Mouse (Mus musculus): ENCODE results near the gene Hal. TPM values are rescaled to one million over a fixed set of nuclear protein-coding genes. Genes with fewer than 3 reads are reported as not detected.

The Hal gene
- polyA plus RNA-seq, 1 experiment from 2014 or later: not detected

DNA sequence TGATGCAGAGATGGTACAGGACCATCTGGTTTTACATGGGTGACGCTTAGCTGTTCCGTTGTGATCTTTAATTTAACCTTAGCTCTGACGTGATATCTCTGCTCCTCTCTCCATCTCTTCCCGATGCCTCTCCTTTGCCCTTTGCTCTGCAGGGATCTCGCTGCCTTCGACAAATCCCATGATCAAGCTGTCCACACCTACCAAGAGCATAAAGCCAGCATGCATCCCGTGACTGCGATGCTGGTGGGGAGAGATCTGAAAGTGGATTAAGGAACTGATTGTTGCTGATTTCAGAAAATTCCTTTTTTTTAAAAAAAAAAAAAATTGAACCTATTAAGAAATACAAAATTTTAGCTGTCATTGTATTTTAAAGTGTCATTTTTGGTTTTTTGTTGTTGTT, 4.1 kb upstream of the Hal start:
- Histone ChIP-seq H3K27me3 (no peaks in the 10 kb centered on the region), H3K4me3 (no peak overlapping the region), H3K9ac (no peak overlapping the region), H3K4me1 (no peaks in the 10 kb centered on the region), H3K36me3 (peaks cover 50% of the 10 kb centered on the region), H3K27ac (no peak overlapping the region), H3K4me2 (replicated peaks) (no peak overlapping the region), H3K9me3 (no peaks in the 10 kb centered on the region)
- WGBS: 86% methylated on average over 8 of the region's 8 CpGs
- no peak for ATAC-seq (ENCODE audit: insufficient number of reproducible peaks, insufficient read depth, low FRiP score, low TSS enrichment)

DNA sequence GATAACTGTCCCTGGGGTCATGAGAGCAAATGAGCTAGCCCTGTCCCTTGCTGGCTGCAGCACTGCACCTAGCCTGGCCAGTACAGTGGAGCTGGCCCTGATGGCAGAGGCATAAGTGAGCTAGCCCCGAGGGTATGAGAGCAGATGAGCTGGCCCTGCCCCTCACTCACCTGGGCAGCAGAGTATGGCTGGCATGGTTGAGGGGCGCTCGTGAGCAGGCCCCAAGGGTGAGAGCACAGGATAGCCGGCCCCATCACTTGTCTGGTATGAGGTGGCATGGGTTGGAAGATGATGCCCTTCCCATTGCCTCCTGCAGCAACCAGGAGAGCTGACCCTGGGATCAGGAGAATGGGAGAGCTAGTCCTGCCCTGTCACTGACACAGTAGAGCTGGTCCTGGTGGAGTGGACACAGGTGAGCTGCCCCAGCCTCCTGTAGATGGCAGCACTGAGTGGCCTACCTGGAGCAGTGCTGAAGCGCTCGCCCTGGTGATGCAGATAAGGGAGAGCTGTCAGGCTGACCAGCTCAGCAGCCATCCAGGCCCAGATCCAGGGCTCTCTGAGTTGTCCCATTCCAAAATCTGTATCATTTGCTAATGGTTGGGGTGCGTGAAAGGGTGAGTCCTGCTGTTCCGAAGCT, 3.4 kb upstream of the Hal start:
- H3K36me3 ChIP-seq: peaks cover 44% of the 10 kb centered on the region
- 0 out of 2 replicates have a peak, but pooled peaks cover 2% of the 10 kb centered on the region for H3K4me1 ChIP-seq
- H3K4me2 ChIP-seq (replicated peaks): no peak overlapping the region
- no peaks in the 10 kb centered on the region for H3K27me3 ChIP-seq
- WGBS: 74% methylated on average over 8 of the region's 8 CpGs
- no peak; the same call in 1 of the 2 replicates for ATAC-seq (ENCODE audit: insufficient number of reproducible peaks, insufficient read depth, low FRiP score, low TSS enrichment)
- H3K27ac ChIP-seq: no peak overlapping the region
- H3K9me3 ChIP-seq: no peaks in the 10 kb centered on the region
- H3K4me3 ChIP-seq: no peak overlapping the region
- no peak overlapping the region for H3K9ac ChIP-seq

DNA sequence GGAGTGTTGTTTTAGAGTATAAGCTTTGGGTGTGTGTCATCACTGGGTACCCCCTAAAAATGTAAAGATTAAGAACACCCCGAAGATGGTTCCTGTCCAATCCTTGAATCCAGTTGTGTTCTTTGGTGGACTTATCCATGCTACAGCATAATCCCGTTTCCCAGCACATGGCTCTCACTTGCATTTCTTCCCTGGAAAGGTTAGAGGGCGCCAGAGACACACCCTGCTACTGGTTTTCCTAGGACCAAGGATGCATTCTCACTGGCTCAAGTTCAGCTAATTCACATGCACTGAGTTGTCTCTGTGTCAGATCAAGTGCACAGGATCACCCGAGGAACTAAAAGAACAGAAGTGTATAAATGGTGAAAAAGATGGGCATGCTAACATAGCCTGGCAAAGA, 1.9 kb upstream of the Hal start:
- no peak overlapping the region for H3K27ac ChIP-seq
- WGBS: 30% methylated on average over 4 of the region's 4 CpGs
- H3K27me3 ChIP-seq: no peaks in the 10 kb centered on the region
- no peaks in the 10 kb centered on the region for H3K9me3 ChIP-seq
- H3K9ac ChIP-seq: no peak overlapping the region
- H3K4me2 ChIP-seq (replicated peaks): no peak overlapping the region
- H3K36me3 ChIP-seq: peaks cover 29% of the 10 kb centered on the region
- H3K4me3 ChIP-seq: no peak overlapping the region
- H3K4me1 ChIP-seq: 0 out of 2 replicates have a peak, but pooled peaks cover 2% of the 10 kb centered on the region
- no peak for ATAC-seq (ENCODE audit: insufficient number of reproducible peaks, insufficient read depth, low FRiP score, low TSS enrichment)

DNA sequence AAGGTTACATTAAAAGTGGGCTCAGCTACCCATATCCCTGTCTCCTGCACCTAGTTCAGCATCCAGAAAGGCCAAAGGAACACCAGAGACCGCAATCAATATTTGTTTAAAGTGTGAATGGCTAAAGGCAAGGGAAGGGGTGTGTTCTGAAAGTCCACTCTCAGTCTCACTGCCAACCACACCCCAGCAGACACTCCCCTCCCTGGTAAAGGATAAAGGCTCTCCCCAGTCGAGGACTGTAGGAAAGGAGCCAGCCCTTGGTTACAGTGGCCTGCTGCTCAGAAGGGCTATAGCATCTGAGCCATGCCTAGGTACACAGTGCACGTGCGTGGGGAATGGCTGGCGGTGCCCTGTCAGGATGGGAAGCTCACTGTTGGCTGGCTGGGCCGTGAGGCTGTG, 259 bp downstream of the Hal start:
- 82% methylated on average over 6 of the region's 6 CpGs for WGBS
- ATAC-seq (ENCODE audit: insufficient number of reproducible peaks, insufficient read depth, low FRiP score, low TSS enrichment): no peak
- H3K27ac ChIP-seq: no peak overlapping the region

DNA sequence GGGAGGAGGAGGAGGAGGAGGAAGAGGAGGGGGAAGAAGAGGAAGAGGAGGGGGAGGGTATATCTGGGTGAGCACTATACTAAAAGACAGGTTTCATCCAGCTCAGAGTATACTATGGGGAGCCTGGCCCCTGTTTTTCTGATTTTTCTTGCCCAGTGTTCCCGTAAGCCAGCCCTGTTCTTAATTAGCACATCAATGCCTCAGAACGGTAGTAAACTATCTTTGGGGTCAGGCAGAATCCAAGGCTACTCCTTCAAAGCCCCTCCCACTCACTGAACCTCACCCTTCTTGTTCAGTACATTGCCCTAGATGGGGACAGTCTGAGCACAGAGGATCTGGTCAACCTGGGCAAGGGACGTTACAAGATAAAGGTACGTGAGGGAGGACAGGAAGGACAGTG, 1.9 kb downstream of the Hal start:
- WGBS: 45% methylated on average over 4 of the region's 4 CpGs

More for the DNA sequence above, 259 bp downstream of the Hal start:
- no peaks in the 10 kb centered on the region for H3K9me3 ChIP-seq
- H3K4me1 ChIP-seq: 0 out of 2 replicates have a peak, but pooled peaks cover 2% of the 10 kb centered on the region
- no peak overlapping the region for H3K4me2 ChIP-seq (replicated peaks)
- H3K4me3 ChIP-seq: no peak overlapping the region
- no peak overlapping the region for H3K9ac ChIP-seq
- H3K27me3 ChIP-seq: no peaks in the 10 kb centered on the region
- H3K36me3 ChIP-seq: peaks cover 10% of the 10 kb centered on the region

DNA sequence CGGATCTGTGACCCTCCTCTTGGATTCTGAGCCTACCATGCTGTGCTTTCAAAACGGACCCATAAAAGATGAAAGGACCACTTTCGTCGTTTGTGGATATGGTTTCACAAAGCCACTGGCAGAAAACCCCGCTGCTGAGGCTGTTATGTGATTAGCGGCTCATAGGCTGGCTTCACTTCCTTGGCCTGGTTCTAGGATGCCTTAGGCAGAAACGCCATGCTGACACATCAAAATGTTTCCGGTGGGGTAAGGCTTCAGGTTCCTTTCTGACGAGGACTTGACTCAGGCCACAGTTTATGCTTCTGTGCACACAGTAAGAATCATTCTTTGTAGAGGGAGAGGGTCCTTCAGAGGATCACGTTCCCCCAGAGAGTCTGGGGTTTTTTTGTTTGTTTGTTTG, 12.3 kb downstream of the Hal start:
- Histone ChIP-seq H3K36me3 (no peaks in the 10 kb centered on the region), H3K4me1 (no peaks in the 10 kb centered on the region; the same call in 1 of the 2 replicates), H3K9me3 (no peaks in the 10 kb centered on the region), H3K9ac (no peak overlapping the region), H3K4me2 (replicated peaks) (no peak overlapping the region), H3K4me3 (no peak overlapping the region), H3K27me3 (no peaks in the 10 kb centered on the region), H3K27ac (no peak overlapping the region)
- no peak for ATAC-seq (ENCODE audit: insufficient number of reproducible peaks, insufficient read depth, low FRiP score, low TSS enrichment)
- WGBS: 11% methylated on average over 10 of the region's 10 CpGs

More for the DNA sequence above, 1.9 kb downstream of the Hal start:
- Histone ChIP-seq H3K27me3 (no peaks in the 10 kb centered on the region), H3K4me2 (replicated peaks) (no peak overlapping the region), H3K27ac (no peak overlapping the region), H3K9ac (no peak overlapping the region), H3K4me1 (0 out of 2 replicates have a peak, but pooled peaks cover 2% of the 10 kb centered on the region), H3K9me3 (no peaks in the 10 kb centered on the region), H3K36me3 (no peaks in the 10 kb centered on the region), H3K4me3 (no peak overlapping the region)
- ATAC-seq (ENCODE audit: insufficient number of reproducible peaks, insufficient read depth, low FRiP score, low TSS enrichment): no peak

DNA sequence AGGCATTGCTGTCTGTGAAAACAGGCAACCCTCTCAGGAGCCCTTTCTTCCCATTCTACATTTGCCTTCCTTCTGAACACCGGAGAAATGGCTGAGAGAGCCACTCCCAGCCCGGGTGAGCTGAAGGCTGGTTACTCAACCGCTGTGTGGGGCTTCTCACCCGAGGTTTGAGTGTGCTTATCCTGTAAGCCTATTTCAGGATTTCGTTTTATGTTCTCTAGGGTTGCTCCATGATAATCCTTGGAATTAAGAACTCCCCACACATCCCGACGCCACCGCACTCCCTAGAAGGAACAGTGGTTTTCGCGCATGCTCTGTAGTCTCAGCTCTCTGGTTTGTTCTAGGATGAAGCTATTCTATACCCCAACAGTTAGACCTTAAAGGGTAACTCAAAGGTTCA, 12.8 kb downstream of the Hal start:
- no peak overlapping the region for H3K27ac ChIP-seq

DNA sequence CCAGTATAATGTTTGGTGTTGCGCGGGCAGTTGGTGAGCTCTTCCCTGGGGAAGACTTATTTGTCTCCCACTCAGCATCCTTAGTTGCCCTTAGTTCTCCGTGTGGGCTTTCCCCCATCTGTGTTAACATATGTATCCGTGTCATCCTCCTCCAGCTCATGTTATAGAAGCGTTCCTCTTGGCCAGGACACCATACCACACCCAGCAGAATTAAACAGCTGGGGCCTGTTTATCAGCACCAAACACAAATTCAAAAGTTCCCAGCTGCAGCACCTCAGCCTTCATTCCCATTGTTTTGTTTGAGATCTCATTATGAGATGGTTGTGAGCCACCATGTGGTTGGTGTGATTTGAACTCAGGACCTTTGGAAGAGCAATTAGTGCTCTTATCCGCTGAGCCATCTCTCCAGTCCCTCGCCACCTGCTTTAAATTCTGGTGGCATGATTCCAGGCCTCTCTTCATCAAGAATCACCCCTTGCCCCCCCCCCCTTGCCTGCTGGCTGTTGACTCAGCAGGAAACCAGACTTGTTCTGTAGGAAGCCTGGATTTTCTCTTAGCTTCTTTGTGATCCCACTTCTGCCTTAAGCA, 19.9 kb downstream of the Hal start:
- WGBS: 77% methylated on average over 7 of the region's 7 CpGs
- no peak overlapping the region for H3K27ac ChIP-seq
- H3K36me3 ChIP-seq: no peaks in the 10 kb centered on the region
- no peak overlapping the region for H3K4me3 ChIP-seq
- no peak overlapping the region for H3K4me2 ChIP-seq (replicated peaks)
- H3K4me1 ChIP-seq: no peaks in the 10 kb centered on the region; the same call in 1 of the 2 replicates
- no peak overlapping the region for H3K9ac ChIP-seq
- no peaks in the 10 kb centered on the region for H3K9me3 ChIP-seq
- H3K27me3 ChIP-seq: no peaks in the 10 kb centered on the region
- ATAC-seq (ENCODE audit: insufficient number of reproducible peaks, insufficient read depth, low FRiP score, low TSS enrichment): no peak

More for the DNA sequence above, 12.8 kb downstream of the Hal start:
- H3K9me3 ChIP-seq: no peaks in the 10 kb centered on the region
- no peaks in the 10 kb centered on the region for H3K36me3 ChIP-seq
- H3K4me1 ChIP-seq: no peaks in the 10 kb centered on the region; the same call in 1 of the 2 replicates
- 65% methylated on average over 10 of the region's 10 CpGs for WGBS
- no peak for ATAC-seq (ENCODE audit: insufficient number of reproducible peaks, insufficient read depth, low FRiP score, low TSS enrichment)
- H3K27me3 ChIP-seq: no peaks in the 10 kb centered on the region
- no peak overlapping the region for H3K9ac ChIP-seq
- no peak overlapping the region for H3K4me2 ChIP-seq (replicated peaks)
- H3K4me3 ChIP-seq: no peak overlapping the region

DNA sequence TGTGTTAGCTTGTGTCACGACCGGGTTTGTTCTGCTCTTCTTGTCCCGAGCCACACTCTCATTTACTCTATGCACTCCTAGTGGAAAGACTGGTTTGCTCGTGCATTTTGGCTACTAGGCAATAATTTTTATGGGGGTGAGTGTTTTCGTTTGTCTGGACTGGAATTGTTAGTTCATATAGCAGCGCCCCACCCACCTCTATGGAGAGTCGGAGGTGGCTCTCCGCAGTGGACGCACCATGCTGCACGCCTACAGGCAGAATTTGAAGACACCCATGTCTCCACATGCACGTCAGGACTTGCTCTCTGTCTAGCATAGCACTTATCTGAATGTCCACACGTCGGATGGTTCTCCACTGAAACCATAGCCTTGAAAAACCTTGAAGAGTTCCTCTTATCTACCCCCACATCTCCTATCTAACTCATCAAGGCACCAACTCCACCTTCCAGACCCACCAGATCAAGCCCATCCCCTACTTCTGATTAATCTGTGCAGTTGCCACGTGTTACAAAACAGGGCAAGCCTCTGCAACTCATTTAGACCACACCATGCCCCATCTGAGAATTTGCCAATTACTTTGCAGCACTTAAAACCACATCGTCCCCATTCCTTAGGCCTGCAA, 21.1 kb downstream of the Hal start:
- 85% methylated on average over 15 of the region's 15 CpGs for WGBS
- Histone ChIP-seq H3K36me3 (no peaks in the 10 kb centered on the region), H3K9ac (no peak overlapping the region), H3K9me3 (no peaks in the 10 kb centered on the region), H3K27ac (no peak overlapping the region), H3K4me1 (no peaks in the 10 kb centered on the region; the same call in 1 of the 2 replicates), H3K4me2 (replicated peaks) (no peak overlapping the region), H3K27me3 (no peaks in the 10 kb centered on the region), H3K4me3 (no peak overlapping the region)
- ATAC-seq (ENCODE audit: insufficient number of reproducible peaks, insufficient read depth, low FRiP score, low TSS enrichment): no peak

DNA sequence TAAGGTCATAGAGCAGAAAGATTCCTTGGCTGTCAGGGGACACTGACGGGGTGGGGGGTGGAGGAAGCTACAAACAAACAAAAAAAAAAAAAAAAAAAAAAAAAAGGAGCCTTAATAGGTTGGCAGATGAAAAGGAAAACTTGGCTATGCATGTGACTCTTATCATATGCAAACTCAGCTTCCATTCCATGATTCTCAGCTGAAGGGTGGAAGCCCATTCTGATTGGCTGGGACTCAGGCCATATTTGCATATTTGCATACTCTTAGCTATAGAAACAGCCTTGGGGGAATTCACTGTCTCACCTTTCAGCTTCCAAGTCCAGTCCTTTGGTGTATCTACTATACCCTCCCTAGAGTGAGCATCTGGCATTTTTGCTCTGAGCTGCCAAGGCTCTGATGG, 26.9 kb downstream of the Hal start:
- Histone ChIP-seq H3K9ac (no peak overlapping the region), H3K4me2 (replicated peaks) (no peak overlapping the region), H3K27me3 (no peaks in the 10 kb centered on the region), H3K4me3 (no peak overlapping the region), H3K36me3 (no peaks in the 10 kb centered on the region), H3K9me3 (no peaks in the 10 kb centered on the region), H3K4me1 (no peaks in the 10 kb centered on the region), H3K27ac (no peak overlapping the region)
- 36% methylated on average over 1 of the region's 1 CpGs for WGBS
- no peak for ATAC-seq (ENCODE audit: insufficient number of reproducible peaks, insufficient read depth, low FRiP score, low TSS enrichment)

DNA sequence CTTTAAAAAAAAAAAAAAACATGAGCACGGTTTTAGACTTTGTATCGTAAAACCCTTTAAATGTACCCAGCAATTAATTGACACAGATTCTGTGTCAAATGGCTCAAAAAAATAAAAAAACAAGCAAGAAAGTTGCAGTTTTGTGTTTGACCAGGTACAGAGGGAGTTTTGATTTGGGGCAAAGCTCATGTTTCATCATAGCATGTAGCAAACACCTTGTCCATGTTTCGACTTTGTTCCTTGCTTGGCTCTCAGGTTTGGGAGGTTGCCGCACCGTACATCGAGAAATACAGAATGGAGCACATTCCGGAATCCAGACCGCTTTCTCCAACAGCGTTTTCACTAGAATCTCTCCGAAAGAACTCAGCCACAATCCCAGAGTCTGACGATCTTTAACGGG, 27.4 kb downstream of the Hal start:
- H3K27ac ChIP-seq: no peak overlapping the region
- no peak for ATAC-seq (ENCODE audit: insufficient number of reproducible peaks, insufficient read depth, low FRiP score, low TSS enrichment)
- H3K9ac ChIP-seq: no peak overlapping the region
- no peak overlapping the region for H3K4me3 ChIP-seq
- 87% methylated on average over 12 of the region's 12 CpGs for WGBS
- no peak overlapping the region for H3K4me2 ChIP-seq (replicated peaks)
- no peaks in the 10 kb centered on the region for H3K27me3 ChIP-seq
- no peaks in the 10 kb centered on the region for H3K36me3 ChIP-seq
- H3K4me1 ChIP-seq: no peaks in the 10 kb centered on the region
- no peaks in the 10 kb centered on the region for H3K9me3 ChIP-seq

DNA sequence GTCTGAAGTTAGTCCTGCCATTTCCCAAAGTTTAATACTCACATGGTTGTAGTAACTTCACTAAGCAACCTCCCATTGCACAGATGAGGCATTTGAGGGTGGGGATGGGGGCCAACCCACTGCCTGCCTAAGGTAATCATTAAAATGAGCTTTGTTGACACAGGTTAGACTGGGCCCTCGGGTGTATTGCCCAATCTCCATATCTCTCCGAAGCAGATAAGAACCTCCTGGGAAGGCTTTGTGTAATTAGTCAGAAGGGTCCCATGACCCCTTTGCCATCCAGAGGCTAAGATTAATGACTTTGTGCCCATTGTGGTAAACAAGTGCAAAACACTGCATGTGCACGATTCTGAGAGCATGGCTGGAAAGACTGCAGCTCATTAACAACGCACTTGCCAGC, 29.2 kb downstream of the Hal start:
- Histone ChIP-seq H3K27ac (no peak overlapping the region), H3K9ac (no peak overlapping the region), H3K36me3 (no peaks in the 10 kb centered on the region), H3K4me2 (replicated peaks) (no peak overlapping the region), H3K4me3 (no peak overlapping the region), H3K27me3 (no peaks in the 10 kb centered on the region), H3K4me1 (no peaks in the 10 kb centered on the region), H3K9me3 (no peaks in the 10 kb centered on the region)
- ATAC-seq (ENCODE audit: insufficient number of reproducible peaks, insufficient read depth, low FRiP score, low TSS enrichment): no peak
- 73% methylated on average over 4 of the region's 4 CpGs for WGBS
